Mouse (Mus musculus) cerebellum, postnatal 4 days (tissue): ENCODE results near the gene Gm7849.
"Not testable (repeated sequence)": the region's sequence is repeated elsewhere in the genome, so short reads cannot be mapped to it uniquely, and the experiment has no call there.

Source experiments
- DNase-seq, 2 experiments: peaks; one replicate each; pipeline ENCODE4 v3.0.0; 2022; ENCODE audit warnings: low spot score in 2 of 2, mixed read lengths in 1 of 2

The Gm7849 gene

GRCm38 (mm10) chr8:21456460-21456859 is at the start of gene Gm7849:
TSS of gene Gm7849 (minus strand) at chr8:21456560.
- not testable (repeated sequence) for DNase-seq

GRCm38 (mm10) chr8:21427111-21427510 is 29.2 kb downstream of the Gm7849 start, which contains the start of gene Defa36:
TSS of gene Defa36 (plus strand) at chr8:21427411.
- not testable (repeated sequence) for DNase-seq
